Mouse (Mus musculus): ENCODE data around the gene Akap7.

Gene Akap7

DNA sequence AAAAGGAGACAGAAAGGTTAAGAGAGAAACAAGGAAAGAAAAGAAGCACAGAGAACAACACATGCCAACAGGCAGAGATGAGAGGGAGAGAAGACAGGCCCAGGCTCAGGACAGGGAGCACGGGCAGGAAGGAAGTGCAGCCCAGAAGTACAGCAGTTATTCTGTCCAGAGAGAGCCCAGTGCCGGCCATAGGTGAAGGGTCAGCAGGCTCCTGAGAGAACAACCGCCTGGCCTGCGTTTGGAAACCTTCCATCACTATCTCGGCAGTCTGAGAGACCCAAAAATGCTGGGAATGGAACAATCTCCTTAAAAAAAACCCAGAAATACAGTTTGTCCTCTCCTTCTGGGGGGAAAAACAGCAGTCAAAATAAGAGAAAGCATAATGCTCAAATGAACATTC, 50.2 kb downstream of the Akap7 start:
- no peak for DNase-seq (ENCODE audit: low spot score)

GRCm38 (mm10) chr10:25253474-25253873, 54.2 kb downstream of the Akap7 start:
- DNase-seq (ENCODE audit: low spot score): no peak

- no peak for DNase-seq (ENCODE audit: low spot score)
Observed at GRCm38 (mm10) chr10:25253006-25253405, 54.7 kb downstream of the Akap7 start.

DNA sequence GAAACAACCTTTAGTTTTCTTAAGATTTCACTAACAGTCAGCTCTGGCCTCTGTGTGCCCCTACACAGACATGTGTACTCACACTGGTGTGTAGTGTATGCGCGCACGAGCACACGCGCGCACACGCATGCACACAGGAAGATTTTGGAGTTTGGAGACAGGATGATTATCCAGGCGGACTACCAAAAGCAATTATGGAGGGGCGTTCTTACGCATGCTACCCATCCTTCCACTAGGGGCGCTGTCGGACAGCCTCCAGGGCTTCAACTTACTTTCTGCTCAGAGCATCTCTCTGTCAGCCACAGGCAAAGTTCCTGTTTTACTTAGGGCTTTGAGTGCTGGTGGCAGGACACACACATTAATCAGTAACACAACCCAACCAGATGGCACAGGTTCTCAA, 57.6 kb downstream of the Akap7 start:
- no peak for DNase-seq (ENCODE audit: low spot score)

DNA sequence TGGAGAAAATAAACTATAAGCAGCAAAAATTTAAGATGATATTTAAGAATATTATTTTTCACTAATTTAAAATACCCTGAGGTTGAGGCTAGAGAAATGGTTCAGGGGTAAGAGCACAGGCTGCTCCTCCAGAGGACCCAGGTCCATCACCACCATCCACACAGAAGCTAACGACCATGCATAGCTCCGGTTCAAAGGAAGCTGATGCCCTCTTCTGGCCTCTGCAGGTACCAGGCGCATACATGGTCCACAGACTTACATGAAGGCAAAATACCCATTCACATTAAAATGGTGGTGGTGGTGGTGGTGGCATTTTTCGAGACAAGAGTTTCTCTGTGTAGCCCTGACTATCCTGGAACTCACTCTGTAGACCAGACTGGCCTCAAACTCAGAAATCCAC, 61.5 kb downstream of the Akap7 start:
- no peak for DNase-seq (ENCODE audit: low spot score)

GRCm38 (mm10) chr10:25239156-25239555, 68.5 kb downstream of the Akap7 start:
- no peak for DNase-seq (ENCODE audit: low spot score)

DNA sequence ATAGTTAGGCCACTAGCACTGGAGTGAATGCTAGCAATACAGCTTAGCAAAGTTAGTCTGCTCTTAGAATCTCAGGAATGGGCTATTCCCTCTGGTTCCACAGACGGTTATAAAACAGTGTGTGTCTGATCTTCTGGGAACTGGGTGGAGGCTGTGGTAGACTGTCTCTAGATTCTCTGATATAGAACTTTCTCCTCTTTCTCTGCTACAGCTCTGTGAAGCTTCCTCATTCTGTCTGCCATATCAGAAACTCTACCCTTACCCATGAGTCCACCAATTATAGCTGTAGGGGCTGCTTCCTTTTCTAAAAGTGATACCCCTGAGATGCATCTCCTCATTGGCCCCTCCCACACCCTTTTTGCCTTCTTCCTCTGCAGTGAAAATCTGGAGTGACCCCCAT, 73.6 kb downstream of the Akap7 start:
- no peak for DNase-seq (ENCODE audit: low spot score)

- DNase-seq (ENCODE audit: low spot score): no peak
Observed at GRCm38 (mm10) chr10:25232700-25233099, 75.0 kb downstream of the Akap7 start.

- DNase-seq (ENCODE audit: low spot score): no peak
Observed at GRCm38 (mm10) chr10:25231358-25231757, 76.3 kb downstream of the Akap7 start.

- DNase-seq (ENCODE audit: low spot score): no peak
Observed at GRCm38 (mm10) chr10:25224371-25224770, 83.3 kb downstream of the Akap7 start.

- DNase-seq (ENCODE audit: low spot score): no peak
Observed at GRCm38 (mm10) chr10:25220754-25221153, 86.9 kb downstream of the Akap7 start.

- no peak for DNase-seq (ENCODE audit: low spot score)
Observed at GRCm38 (mm10) chr10:25219901-25220495, 87.7 kb downstream of the Akap7 start.

DNA sequence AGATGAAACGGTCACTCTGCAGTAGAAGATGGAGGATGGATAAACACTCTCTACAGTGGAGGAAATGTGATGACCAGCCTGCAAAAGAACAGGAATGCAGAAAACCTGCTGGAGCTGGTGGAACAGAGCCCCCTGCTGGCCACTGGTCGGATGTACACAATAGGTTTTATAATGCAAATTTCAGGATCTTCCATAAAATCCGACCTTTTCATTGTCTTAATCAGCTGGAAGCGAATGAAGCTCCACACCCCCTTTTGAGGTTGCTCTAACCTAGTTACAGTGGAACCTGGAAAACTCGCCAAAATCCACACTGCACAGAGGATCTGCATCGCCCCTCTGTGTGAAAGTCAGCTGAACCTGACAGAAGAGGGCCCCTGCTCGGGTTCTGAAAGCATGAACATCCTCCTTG, 88.4 kb downstream of the Akap7 start:
- DNase-seq (ENCODE audit: low spot score): no peak

- no peak for DNase-seq (ENCODE audit: low spot score)
Observed at GRCm38 (mm10) chr10:25218746-25219145, 88.9 kb downstream of the Akap7 start.

DNA sequence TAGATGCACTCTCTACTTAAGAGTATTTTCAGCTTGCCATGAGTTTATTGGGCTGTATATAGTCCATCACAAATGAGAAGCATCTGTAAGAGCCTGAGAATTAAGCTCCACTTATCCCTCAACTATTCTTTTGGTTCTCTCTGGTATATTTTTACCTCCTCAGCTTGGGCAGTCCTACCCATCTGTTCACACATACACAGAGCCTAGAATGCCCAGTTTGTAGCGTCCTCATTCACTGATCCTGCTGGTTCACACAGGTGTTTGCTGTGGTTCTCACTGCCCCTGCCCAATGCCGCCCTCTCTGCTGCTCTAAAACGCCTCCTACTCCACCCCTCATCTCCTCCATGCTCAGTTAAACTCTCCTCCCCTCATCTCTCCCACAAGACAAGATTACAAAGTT, 91.7 kb downstream of the Akap7 start:
- DNase-seq (ENCODE audit: low spot score): no peak

- no peak for DNase-seq (ENCODE audit: low spot score)
Observed at GRCm38 (mm10) chr10:25213716-25214115, 94.0 kb downstream of the Akap7 start.

DNA sequence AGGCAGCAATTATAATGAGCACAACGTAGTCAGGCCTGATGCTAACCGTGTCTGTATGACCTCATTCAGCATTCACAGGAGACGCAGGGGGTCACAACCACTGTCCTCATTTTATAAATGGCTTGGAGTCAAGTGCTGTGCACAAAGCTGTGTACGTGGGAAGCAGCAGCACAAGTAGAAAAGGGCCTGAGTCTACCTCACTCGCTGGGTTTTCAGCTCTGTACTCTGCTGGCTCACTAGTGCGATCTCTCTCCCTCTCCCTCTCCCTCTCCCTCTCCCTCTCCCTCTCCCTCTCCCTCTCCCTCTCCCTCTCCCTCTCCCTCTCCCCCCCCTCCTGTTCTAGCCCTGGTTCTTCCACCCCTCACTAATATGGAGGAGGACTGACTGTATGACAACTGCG, 99.1 kb downstream of the Akap7 start:
- no peak for DNase-seq (ENCODE audit: low spot score)

GRCm38 (mm10) chr10:25207866-25208265, 99.8 kb downstream of the Akap7 start:
- no peak for DNase-seq (ENCODE audit: low spot score)

DNA sequence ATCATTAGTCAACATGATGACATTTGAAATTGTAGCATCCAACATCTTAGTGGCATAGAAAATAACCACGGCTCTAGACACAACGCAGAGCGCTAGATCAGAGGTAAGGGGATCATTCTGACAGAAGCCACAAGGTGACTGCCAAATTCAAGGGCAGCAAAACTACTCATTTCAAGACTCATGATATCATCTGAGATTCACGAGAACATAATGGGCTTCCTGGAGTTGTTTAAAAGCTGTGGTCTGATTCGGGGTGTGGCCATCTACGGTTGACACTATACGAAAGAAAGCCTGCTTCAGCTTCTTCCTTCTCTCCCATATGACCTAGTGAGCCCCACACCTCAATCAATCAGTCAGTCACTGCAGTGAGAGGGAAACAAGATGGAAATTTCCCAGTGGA, 107.0 kb downstream of the Akap7 start:
- DNase-seq (ENCODE audit: low spot score): no peak

GRCm38 (mm10) chr10:25199510-25200353, 107.9 kb downstream of the Akap7 start:
- peak; percentile 58 for DNase-seq (ENCODE audit: low spot score)

GRCm38 (mm10) chr10:25198575-25198974, 109.1 kb downstream of the Akap7 start:
- peak; percentile 21 for DNase-seq (ENCODE audit: low spot score)

DNA sequence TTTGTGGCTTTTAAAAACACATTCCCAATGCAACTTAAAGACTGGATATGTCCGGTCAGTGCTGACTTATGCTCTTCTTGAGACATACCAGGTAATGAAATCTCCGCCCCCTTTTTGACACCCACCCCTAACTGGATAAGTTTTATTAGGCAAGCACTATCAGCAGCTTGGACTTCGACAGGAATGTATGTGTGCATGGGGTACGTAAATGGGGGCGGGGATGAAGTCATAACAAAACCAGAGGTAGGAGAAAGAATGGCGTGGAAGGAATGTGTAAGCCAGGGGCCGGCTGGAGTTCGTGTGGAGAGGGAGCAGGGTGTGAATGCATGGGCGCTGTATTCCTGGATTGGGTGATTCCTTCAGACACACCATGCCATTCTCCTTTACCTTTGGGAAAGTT, 109.6 kb downstream of the Akap7 start:
- DNase-seq (ENCODE audit: low spot score): no peak

DNA sequence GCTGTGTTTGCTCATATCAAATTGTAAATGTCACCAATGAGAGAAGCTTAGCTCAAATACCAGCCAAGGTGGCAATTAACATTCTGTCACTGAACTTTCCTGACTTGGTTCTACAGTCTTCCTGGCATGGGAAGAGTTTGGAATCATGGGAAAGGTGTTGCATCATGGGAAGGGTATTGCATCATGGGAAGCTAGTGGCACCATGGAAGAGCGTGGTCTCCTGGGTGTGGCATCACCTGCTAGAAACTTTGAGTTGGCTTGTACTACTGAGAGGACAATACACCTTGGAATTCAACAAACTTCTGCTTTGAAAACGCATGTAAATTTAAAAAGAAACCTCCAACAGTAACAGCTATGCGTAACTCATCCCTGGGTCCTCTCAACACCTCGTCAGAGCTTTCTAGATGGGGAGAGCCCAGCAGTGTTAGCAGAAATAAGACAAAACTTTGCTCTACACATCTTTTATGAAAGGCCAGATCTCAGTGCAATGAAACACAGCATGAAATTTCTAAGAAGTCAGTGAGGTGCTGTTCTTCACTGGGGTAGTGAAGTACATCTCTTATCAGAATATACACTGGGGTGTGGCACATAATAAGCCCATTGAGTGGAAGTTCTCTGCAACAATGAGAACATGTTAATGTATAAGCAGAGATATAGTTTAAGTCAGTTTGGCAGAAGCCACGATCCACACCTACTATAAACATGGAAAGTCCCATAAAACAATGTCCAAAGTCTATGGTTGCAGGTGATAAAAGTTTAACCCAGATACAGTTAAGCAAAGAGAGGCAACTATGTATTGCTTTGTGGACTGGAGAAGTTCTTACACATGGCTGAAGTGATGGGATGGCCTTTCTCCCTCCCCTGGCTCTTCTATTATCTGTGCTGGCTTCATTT, 115.2 kb downstream of the Akap7 start:
- DNase-seq (ENCODE audit: low spot score): no peak

Data from ovary, adult 18-20 months (tissue).